Mouse (Mus musculus) ES-E14 (cell line): ENCODE measurements around the gene Zfp93.

ENCODE experiments used
- CHD2 ChIP-seq: IDR thresholded peaks from 2 replicates; pipeline ENCODE4 v1.6.1; 2014; ENCODE audit warnings: mild to moderate bottlenecking, low read depth, low read length, inconsistent platforms
- HCFC1 ChIP-seq: IDR thresholded peaks from 2 replicates; pipeline ENCODE4 v1.6.1; 2012; ENCODE audit warnings: low read length, inconsistent platforms, borderline replicate concordance; ENCODE audit not compliant: insufficient read depth
- MAFK ChIP-seq: IDR thresholded peaks from 2 replicates; pipeline ENCODE4 v1.6.1; 2014; ENCODE audit warnings: mild to moderate bottlenecking, low read depth, low read length, inconsistent platforms; ENCODE audit not compliant: insufficient read depth
- ZC3H11A ChIP-seq: IDR thresholded peaks from 2 replicates; pipeline ENCODE4 v1.6.1; 2012; ENCODE audit warnings: low read depth, mild to moderate bottlenecking, inconsistent platforms, low read length, borderline replicate concordance
- ZNF384 ChIP-seq: IDR thresholded peaks from 2 replicates; pipeline ENCODE4 v1.6.1; 2012; ENCODE audit warnings: low read depth, low read length, inconsistent platforms

DNA sequence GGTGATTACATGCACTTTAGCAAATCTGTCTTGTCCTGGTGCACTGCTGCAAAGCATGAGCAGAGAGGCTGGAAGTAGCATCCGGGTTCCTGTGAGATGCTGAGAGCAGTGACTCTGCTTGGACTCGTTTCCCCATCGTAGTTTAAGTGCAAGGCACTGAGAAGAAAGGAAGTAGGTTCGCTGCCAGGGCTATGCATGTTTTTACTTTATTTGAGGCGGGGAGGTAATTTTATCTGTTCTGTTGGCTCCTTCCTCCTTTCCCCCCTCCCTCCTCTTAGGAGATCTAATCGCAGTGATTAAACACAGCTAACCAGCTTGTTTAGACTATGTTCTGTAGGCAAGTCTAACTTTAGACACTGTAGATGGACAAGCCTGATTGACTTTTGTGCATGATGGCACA lies 48.7 kb downstream of the Zfp93 start:
- TF ChIP-seq MAFK (no peak), ZC3H11A (no peak), HCFC1 (no peak), CHD2 (no peak), ZNF384 (no peak)
